Mouse (Mus musculus): ENCODE measurements around the gene Abca3. TPM values are rescaled to one million over a fixed set of nuclear protein-coding genes. Genes with fewer than 3 reads are reported as not detected.

Abca3 gene
- polyA plus RNA-seq, 1 experiment from 2014 or later: 33.0 TPM

DNA sequence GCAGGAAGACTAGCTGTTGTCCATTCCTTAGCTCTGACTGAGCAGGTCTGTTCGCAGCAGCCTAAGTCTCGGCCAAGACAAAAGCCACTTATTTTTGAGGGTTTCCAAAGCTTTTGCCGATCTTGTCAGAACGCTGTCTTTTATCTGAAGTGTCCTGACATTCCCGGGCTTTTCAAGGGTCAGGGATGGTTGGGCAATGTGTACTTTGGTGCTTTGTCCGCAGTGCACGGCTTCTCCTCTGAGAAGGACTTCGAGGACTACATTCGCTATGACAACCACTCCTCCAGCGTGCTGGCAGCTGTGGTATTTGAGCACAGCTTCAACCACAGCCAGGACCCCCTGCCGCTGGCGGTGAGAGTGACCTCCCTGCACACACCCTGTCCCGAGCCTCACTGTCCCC, 14.1 kb downstream of the Abca3 start:
- Histone ChIP-seq H3K4me2 (ENCODE audit: low read depth, low read length) (no peak overlapping the region), H3K4me1 (ENCODE audit: control insufficient read depth, insufficient read depth, low read length) (no peaks in the 10 kb centered on the region), H3K9me3 (ENCODE audit: control insufficient read depth, low read length) (no peaks in the 10 kb centered on the region), H3K27me3 (ENCODE audit: control insufficient read depth, insufficient read depth, low read length) (no peaks in the 10 kb centered on the region), H3K9ac (replicated peaks; ENCODE audit: low read depth, low read length) (no peak overlapping the region), H3K4me3 (ENCODE audit: low read depth, low read length) (no peak overlapping the region), H3K36me3 (ENCODE audit: control insufficient read depth, insufficient read depth, low read length) (peaks cover 33% of the 10 kb centered on the region), H3K27ac (ENCODE audit: low read depth, low read length) (no peak overlapping the region)
- no peak for ATAC-seq (ENCODE audit: low read depth)
- 52% methylated on average over 13 of the region's 13 CpGs for WGBS

DNA sequence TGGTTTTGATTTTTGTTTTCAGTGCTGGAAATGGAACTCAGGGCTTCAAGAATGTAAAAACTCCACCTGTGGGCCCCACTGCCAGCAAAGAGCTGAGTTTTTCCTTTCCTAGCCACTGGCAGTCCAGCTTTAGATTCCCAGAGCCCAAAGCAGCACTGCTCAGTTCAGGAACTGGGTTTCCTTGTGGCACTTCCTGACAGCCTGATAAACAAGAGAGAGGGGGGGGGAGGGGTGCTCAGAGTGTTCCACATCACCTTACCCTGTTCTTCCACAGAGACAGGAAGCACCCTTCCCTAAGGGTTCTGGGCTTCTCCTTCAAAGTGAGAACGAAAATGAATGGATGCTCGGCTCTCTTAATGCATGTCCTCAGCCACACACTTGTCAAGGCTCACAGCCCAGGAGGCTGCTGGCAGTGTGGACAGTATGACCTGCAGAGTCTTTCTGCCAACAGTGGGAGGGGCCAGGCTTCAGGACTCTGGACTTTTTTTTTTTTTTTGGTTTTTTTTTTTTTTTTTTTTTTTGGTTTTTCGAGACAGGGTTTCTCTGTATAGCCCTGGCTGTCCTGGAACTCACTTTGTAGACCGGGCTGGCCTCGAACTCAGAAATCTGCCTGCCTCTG, 23.5 kb downstream of the Abca3 start:
- Histone ChIP-seq H3K27me3 (ENCODE audit: control insufficient read depth, insufficient read depth, low read length) (no peaks in the 10 kb centered on the region), H3K9me3 (ENCODE audit: control insufficient read depth, low read length) (no peaks in the 10 kb centered on the region), H3K4me1 (ENCODE audit: control insufficient read depth, insufficient read depth, low read length) (no peaks in the 10 kb centered on the region), H3K36me3 (ENCODE audit: control insufficient read depth, insufficient read depth, low read length) (peaks cover 46% of the 10 kb centered on the region), H3K4me2 (ENCODE audit: low read depth, low read length) (no peak overlapping the region), H3K4me3 (ENCODE audit: low read depth, low read length) (no peak overlapping the region), H3K9ac (replicated peaks; ENCODE audit: low read depth, low read length) (no peak overlapping the region), H3K27ac (ENCODE audit: low read depth, low read length) (no peak overlapping the region)
- WGBS: 82% methylated on average over 4 of the region's 5 CpGs
- no peak for ATAC-seq (ENCODE audit: low read depth)

DNA sequence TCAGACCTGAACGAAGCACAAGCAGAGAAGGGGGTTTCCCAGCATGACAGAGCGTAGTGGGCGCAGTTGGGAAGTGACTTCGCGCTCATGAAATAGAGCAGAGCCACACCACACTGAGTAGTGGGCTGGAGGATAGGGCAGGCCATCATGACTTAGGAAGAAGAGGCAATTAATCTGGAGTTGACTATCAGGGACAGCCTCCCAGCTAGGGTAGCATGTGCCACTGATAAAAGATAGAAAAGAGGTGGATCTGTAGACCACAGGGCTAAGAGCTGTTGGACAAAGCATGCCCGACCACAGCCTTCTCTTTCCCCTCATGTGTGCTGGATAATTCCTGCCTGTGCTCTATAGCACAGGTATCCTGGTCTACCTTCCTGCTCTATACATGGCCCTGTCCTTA, 24.1 kb downstream of the Abca3 start:
- no peak overlapping the region for H3K27ac ChIP-seq (ENCODE audit: low read depth, low read length)
- no peak overlapping the region for H3K4me3 ChIP-seq (ENCODE audit: low read depth, low read length)
- no peak overlapping the region for H3K4me2 ChIP-seq (ENCODE audit: low read depth, low read length)
- H3K36me3 ChIP-seq (ENCODE audit: control insufficient read depth, insufficient read depth, low read length): peaks cover 50% of the 10 kb centered on the region
- H3K9me3 ChIP-seq (ENCODE audit: control insufficient read depth, low read length): no peaks in the 10 kb centered on the region
- H3K27me3 ChIP-seq (ENCODE audit: control insufficient read depth, insufficient read depth, low read length): no peaks in the 10 kb centered on the region
- ATAC-seq (ENCODE audit: low read depth): no peak
- no peaks in the 10 kb centered on the region for H3K4me1 ChIP-seq (ENCODE audit: control insufficient read depth, insufficient read depth, low read length)
- WGBS: 92% methylated on average over 6 of the region's 6 CpGs
- no peak overlapping the region for H3K9ac ChIP-seq (replicated peaks; ENCODE audit: low read depth, low read length)

DNA sequence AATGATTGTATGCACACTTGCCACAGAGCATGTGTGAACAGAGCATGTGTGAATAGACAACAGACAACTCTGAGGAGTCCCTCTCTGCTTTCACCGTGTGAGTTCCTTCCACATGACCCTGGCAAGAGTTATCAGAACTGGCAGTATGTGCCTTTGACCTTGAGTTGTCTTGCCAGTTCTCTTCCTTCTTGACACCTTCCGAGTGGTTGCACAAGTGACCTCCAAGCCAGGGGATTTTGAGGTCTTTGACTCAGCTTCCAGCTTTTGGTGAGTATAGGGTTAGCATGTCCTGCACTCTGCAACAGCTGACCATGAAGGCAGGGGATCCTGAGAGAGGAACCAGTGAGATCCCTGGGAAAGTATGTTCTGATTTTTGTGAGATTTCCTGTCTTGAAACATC, 26.7 kb downstream of the Abca3 start:
- no peak overlapping the region for H3K27ac ChIP-seq (ENCODE audit: low read depth, low read length)
- no peak overlapping the region for H3K4me3 ChIP-seq (ENCODE audit: low read depth, low read length)
- peaks cover 50% of the 10 kb centered on the region for H3K36me3 ChIP-seq (ENCODE audit: control insufficient read depth, insufficient read depth, low read length)
- no peak overlapping the region for H3K4me2 ChIP-seq (ENCODE audit: low read depth, low read length)
- 98% methylated on average over 2 of the region's 2 CpGs for WGBS
- no peaks in the 10 kb centered on the region for H3K27me3 ChIP-seq (ENCODE audit: control insufficient read depth, insufficient read depth, low read length)
- no peaks in the 10 kb centered on the region for H3K9me3 ChIP-seq (ENCODE audit: control insufficient read depth, low read length)
- ATAC-seq (ENCODE audit: low read depth): no peak
- no peaks in the 10 kb centered on the region for H3K4me1 ChIP-seq (ENCODE audit: control insufficient read depth, insufficient read depth, low read length)
- H3K9ac ChIP-seq (replicated peaks; ENCODE audit: low read depth, low read length): no peak overlapping the region

DNA sequence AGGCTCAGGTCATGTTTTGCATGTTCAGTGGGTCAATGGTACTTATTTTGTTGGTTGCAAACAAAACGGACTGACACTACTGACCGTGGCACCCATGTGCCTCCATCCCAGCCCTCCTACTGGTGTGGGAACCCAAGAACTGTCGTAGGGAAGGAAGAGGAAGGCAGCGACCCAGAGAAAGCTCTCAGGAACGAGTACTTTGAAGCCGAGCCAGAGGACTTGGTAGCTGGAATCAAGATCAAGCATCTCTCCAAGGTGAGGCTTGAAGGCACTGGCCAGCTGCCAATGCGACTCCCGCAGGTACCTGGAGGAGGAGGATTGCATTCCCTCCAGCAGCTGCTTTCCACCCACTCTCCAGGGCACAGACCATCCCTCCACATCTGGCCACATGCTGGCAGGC, 32.0 kb downstream of the Abca3 start:
- no peaks in the 10 kb centered on the region for H3K27me3 ChIP-seq (ENCODE audit: control insufficient read depth, insufficient read depth, low read length)
- ATAC-seq (ENCODE audit: low read depth): no peak
- 85% methylated on average over 8 of the region's 8 CpGs for WGBS
- H3K36me3 ChIP-seq (ENCODE audit: control insufficient read depth, insufficient read depth, low read length): peaks cover 62% of the 10 kb centered on the region
- H3K9me3 ChIP-seq (ENCODE audit: control insufficient read depth, low read length): no peaks in the 10 kb centered on the region
- no peak overlapping the region for H3K9ac ChIP-seq (replicated peaks; ENCODE audit: low read depth, low read length)
- H3K27ac ChIP-seq (ENCODE audit: low read depth, low read length): no peak overlapping the region
- no peaks in the 10 kb centered on the region for H3K4me1 ChIP-seq (ENCODE audit: control insufficient read depth, insufficient read depth, low read length)
- no peak overlapping the region for H3K4me2 ChIP-seq (ENCODE audit: low read depth, low read length)
- no peak overlapping the region for H3K4me3 ChIP-seq (ENCODE audit: low read depth, low read length)

DNA sequence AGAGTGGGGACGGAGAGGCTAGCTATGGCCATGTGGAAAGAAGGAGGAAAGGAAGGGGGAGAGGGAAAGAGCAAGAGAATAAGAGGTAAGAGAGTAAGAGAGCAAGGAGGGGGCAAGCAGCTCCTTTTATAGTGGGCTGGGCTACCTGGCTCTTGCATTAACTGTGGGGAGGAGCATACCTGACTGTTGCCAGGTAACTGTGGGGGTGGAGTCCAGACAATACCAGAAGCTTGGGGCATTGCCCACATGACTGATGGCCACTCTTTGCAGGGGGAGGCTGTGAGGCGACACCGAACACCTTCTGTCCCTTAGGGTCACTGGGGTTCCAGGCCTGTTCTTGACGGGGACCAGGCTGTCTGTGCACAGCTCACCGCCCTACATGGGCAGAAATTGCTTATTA, 37.0 kb downstream of the Abca3 start:
- H3K4me3 ChIP-seq (ENCODE audit: low read depth, low read length): no peak overlapping the region
- H3K9ac ChIP-seq (replicated peaks; ENCODE audit: low read depth, low read length): no peak overlapping the region
- WGBS: 82% methylated on average over 5 of the region's 5 CpGs
- no peak for ATAC-seq (ENCODE audit: low read depth)
- peaks cover 38% of the 10 kb centered on the region for H3K36me3 ChIP-seq (ENCODE audit: control insufficient read depth, insufficient read depth, low read length)
- no peak overlapping the region for H3K4me2 ChIP-seq (ENCODE audit: low read depth, low read length)
- no peaks in the 10 kb centered on the region for H3K4me1 ChIP-seq (ENCODE audit: control insufficient read depth, insufficient read depth, low read length)
- no peaks in the 10 kb centered on the region for H3K27me3 ChIP-seq (ENCODE audit: control insufficient read depth, insufficient read depth, low read length)
- H3K27ac ChIP-seq (ENCODE audit: low read depth, low read length): no peak overlapping the region
- no peaks in the 10 kb centered on the region for H3K9me3 ChIP-seq (ENCODE audit: control insufficient read depth, low read length)

DNA sequence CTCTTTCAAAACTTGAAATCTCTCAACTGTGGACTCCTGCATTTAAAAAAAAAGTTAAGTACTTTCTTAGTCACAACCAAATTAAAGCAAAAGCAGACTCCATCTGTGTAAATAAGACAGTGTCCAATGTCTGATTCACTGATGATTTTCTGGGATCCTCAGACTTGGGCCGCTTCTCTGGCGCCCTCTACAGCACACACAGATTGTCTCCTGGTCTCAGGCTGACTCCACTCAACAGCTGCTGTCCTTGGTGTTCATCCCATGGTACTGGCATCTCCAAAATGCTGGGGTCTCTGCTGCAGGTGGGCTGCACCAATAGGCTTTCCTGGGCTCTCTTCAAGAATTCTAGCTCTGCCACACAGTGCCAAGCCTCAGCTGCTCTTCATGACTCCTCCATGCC, 38.1 kb downstream of the Abca3 start:
- no peak overlapping the region for H3K27ac ChIP-seq (ENCODE audit: low read depth, low read length)
- peaks cover 33% of the 10 kb centered on the region for H3K36me3 ChIP-seq (ENCODE audit: control insufficient read depth, insufficient read depth, low read length)
- H3K4me3 ChIP-seq (ENCODE audit: low read depth, low read length): no peak overlapping the region
- WGBS: 7% methylated on average over 2 of the region's 2 CpGs
- no peaks in the 10 kb centered on the region for H3K9me3 ChIP-seq (ENCODE audit: control insufficient read depth, low read length)
- H3K27me3 ChIP-seq (ENCODE audit: control insufficient read depth, insufficient read depth, low read length): no peaks in the 10 kb centered on the region
- no peaks in the 10 kb centered on the region for H3K4me1 ChIP-seq (ENCODE audit: control insufficient read depth, insufficient read depth, low read length)
- no peak overlapping the region for H3K4me2 ChIP-seq (ENCODE audit: low read depth, low read length)
- no peak overlapping the region for H3K9ac ChIP-seq (replicated peaks; ENCODE audit: low read depth, low read length)
- ATAC-seq (ENCODE audit: low read depth): no peak

DNA sequence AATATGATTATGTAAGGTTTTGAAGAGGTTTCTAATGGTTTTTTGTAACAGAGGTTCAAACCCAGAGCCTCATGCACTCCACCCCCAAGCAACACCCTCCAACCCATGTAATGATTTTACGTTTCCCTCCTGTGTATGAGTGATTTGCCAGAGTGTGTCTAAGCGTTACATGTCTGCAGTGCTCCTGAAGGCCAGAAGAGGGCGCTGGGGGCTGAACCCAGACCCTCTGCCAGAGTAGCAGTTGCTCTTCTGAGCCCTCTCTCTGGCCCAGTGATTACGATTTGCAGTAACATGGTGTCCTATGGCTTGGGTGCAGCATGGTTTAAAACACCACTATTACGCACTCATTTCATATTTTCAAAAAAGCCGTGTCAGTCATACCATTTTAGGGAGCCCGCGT, 39.4 kb downstream of the Abca3 start:
- H3K27ac ChIP-seq (ENCODE audit: low read depth, low read length): no peak overlapping the region
- H3K27me3 ChIP-seq (ENCODE audit: control insufficient read depth, insufficient read depth, low read length): no peaks in the 10 kb centered on the region
- H3K4me2 ChIP-seq (ENCODE audit: low read depth, low read length): no peak overlapping the region
- no peaks in the 10 kb centered on the region for H3K4me1 ChIP-seq (ENCODE audit: control insufficient read depth, insufficient read depth, low read length)
- ATAC-seq (ENCODE audit: low read depth): no peak
- H3K9ac ChIP-seq (replicated peaks; ENCODE audit: low read depth, low read length): no peak overlapping the region
- H3K4me3 ChIP-seq (ENCODE audit: low read depth, low read length): no peak overlapping the region
- peaks cover 24% of the 10 kb centered on the region for H3K36me3 ChIP-seq (ENCODE audit: control insufficient read depth, insufficient read depth, low read length)
- H3K9me3 ChIP-seq (ENCODE audit: control insufficient read depth, low read length): no peaks in the 10 kb centered on the region
- 66% methylated on average over 8 of the region's 8 CpGs for WGBS

DNA sequence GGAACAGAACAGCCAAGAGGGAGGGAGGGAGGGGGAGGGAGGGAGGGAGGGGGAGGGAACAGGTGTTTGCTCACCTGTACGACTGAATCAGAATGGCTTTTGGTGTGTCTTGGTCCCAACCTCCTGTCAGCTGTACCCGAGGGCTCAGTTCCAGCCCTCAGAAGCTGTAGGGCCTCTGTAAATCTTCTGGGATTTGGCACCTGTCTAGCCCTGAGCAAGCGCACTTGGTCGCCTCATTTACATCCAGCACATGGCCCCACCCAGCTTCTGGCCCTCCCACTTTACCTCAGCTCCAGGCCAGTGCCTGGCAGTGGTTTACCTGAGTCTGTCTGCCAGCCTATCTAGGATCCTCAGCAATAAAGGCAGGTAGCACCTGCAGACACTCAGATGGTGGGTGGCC, 41.8 kb downstream of the Abca3 start:
- H3K27me3 ChIP-seq (ENCODE audit: control insufficient read depth, insufficient read depth, low read length): no peaks in the 10 kb centered on the region
- WGBS: 27% methylated on average over 4 of the region's 4 CpGs
- ATAC-seq (ENCODE audit: low read depth): no peak
- no peak overlapping the region for H3K4me2 ChIP-seq (ENCODE audit: low read depth, low read length)
- H3K36me3 ChIP-seq (ENCODE audit: control insufficient read depth, insufficient read depth, low read length): peaks cover 26% of the 10 kb centered on the region
- no peak overlapping the region for H3K27ac ChIP-seq (ENCODE audit: low read depth, low read length)
- no peaks in the 10 kb centered on the region for H3K9me3 ChIP-seq (ENCODE audit: control insufficient read depth, low read length)
- no peak overlapping the region for H3K9ac ChIP-seq (replicated peaks; ENCODE audit: low read depth, low read length)
- H3K4me3 ChIP-seq (ENCODE audit: low read depth, low read length): no peak overlapping the region
- no peaks in the 10 kb centered on the region for H3K4me1 ChIP-seq (ENCODE audit: control insufficient read depth, insufficient read depth, low read length)
